Mouse (Mus musculus): Measurements from ENCODE around the gene Syngr2.
"Not testable (repeated sequence)": the region's sequence is repeated elsewhere in the genome, so short reads cannot be mapped to it uniquely, and the experiment has no call there.

Syngr2 gene

GRCm38 (mm10) chr11:117781199-117781821 lies 28.2 kb upstream of the Syngr2 start:
- DNase-seq, result peak; percentile 89

- no peak for DNase-seq
Measured at GRCm38 (mm10) chr11:117781993-117782704, 27.3 kb upstream of the Syngr2 start, which contains the start of the genes Tmc8 and Tmc6. TSS of gene Tmc8 (plus strand) at chr11:117782076. TSS of gene Tmc6 (minus strand) at chr11:117782198.

- DNase-seq, result no peak
Measured at GRCm38 (mm10) chr11:117782705-117783034, 26.8 kb upstream of the Syngr2 start.

GRCm38 (mm10) chr11:117783089-117783488 lies 26.4 kb upstream of the Syngr2 start:
- DNase-seq, result no peak

- no peak for DNase-seq
Measured at GRCm38 (mm10) chr11:117783683-117784309, 25.7 kb upstream of the Syngr2 start.

GRCm38 (mm10) chr11:117786294-117786693 lies 23.2 kb upstream of the Syngr2 start:
- peak; percentile 78 for DNase-seq

GRCm38 (mm10) chr11:117788481-117788880 lies 21.0 kb upstream of the Syngr2 start:
- not testable (repeated sequence) for DNase-seq

GRCm38 (mm10) chr11:117790286-117790685 lies 19.2 kb upstream of the Syngr2 start:
- peak; percentile 78 for DNase-seq

GRCm38 (mm10) chr11:117790703-117791440 lies 18.6 kb upstream of the Syngr2 start:
- DNase-seq, result peak; percentile 58

- DNase-seq, result no peak
Measured at GRCm38 (mm10) chr11:117791441-117791761, 18.1 kb upstream of the Syngr2 start.

- DNase-seq, result peak; percentile 91
Measured at GRCm38 (mm10) chr11:117792281-117792888, 17.1 kb upstream of the Syngr2 start.

GRCm38 (mm10) chr11:117794035-117794551 lies 15.4 kb upstream of the Syngr2 start:
- DNase-seq, result no peak

GRCm38 (mm10) chr11:117796954-117797353 lies 12.5 kb upstream of the Syngr2 start:
- DNase-seq, result no peak

GRCm38 (mm10) chr11:117797511-117798159 lies 11.8 kb upstream of the Syngr2 start, which contains the start of gene 6030468B19Rik:
TSS of gene 6030468B19Rik (plus strand) at chr11:117797660.
- DNase-seq, result no peak

- no peak for DNase-seq
Measured at GRCm38 (mm10) chr11:117798160-117798541, 11.3 kb upstream of the Syngr2 start.

- DNase-seq, result no peak
Measured at GRCm38 (mm10) chr11:117799174-117799573, 10.3 kb upstream of the Syngr2 start.

- DNase-seq, result no peak
Measured at GRCm38 (mm10) chr11:117800038-117800437, 9.4 kb upstream of the Syngr2 start.

- DNase-seq, result no peak
Measured at GRCm38 (mm10) chr11:117801650-117802049, 7.8 kb upstream of the Syngr2 start.

- no peak for DNase-seq
Measured at GRCm38 (mm10) chr11:117803166-117803688, 6.2 kb upstream of the Syngr2 start.

GRCm38 (mm10) chr11:117806781-117807180 lies 2.7 kb upstream of the Syngr2 start:
- DNase-seq, result no peak

GRCm38 (mm10) chr11:117810401-117811046 lies 1.1 kb downstream of the Syngr2 start:
- DNase-seq, result peak; percentile 94

Measured in kidney, adult 9 months (tissue).